Mouse (Mus musculus): ENCODE results near the gene S100a7a.

Gene S100a7a

DNA sequence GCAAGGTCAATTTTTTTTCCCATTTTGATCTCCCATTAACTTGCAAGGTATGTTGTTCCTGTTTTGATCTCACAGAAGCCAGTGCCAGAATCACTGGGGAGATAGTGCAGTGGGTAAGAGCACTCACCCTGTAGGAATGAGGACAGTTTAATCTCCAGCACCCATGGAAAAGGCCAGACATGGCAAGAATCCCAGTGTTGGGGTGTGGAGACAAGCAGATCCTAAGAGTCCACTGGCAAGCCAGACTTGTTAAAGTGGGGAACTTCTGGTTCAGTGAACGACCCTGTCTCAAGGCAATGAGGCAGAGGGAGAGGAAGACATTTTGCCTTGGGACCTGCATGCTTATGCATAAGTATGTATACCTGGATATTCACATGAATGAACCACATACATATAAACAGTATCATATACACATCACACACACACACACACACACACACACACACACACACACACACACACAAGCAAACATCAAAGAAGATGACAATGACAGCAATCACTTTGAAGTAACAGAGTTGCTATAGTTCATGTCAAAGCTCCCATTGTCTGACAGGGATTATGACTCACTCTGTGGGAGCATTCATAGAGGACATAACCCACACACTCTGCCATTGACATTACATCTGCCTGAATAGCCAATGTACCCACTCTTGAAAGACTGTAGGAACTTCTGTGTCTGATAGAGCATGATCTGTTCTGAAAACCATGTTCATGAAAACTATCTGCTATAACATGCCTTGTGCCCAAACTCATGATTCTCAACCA lies 15.1 kb upstream of the S100a7a start:
- Histone ChIP-seq H3K4me1 (replicated peaks; ENCODE audit: low read depth, low read length) (peaks cover 3% of the 10 kb centered on the region; the same call in 1 of the 2 replicates), H3K27me3 (ENCODE audit: insufficient read depth, low read length) (peaks cover 4% of the 10 kb centered on the region; the same call in 1 of the 2 replicates), H3K9me3 (ENCODE audit: low read length) (0 out of 2 replicates have a peak, but pooled peaks cover 4% of the 10 kb centered on the region), H3K4me3 (replicated peaks; ENCODE audit: low read length) (no peak overlapping the region), H3K36me3 (ENCODE audit: insufficient read depth, low read length) (no peaks in the 10 kb centered on the region)
- TF ChIP-seq POU5F1 (IDR thresholded peaks at IDR 0.05; ENCODE audit: borderline replicate concordance, low read length) (no peak), CTCF (conservative IDR thresholded peaks at IDR 0.05; ENCODE audit: low read length) (no peak), NANOG (IDR thresholded peaks at IDR 0.05; ENCODE audit: borderline replicate concordance, low read length) (no peak)

GRCm38 (mm10) chr3:90639511-90640154 lies 14.2 kb upstream of the S100a7a start:
- H3K4me3 ChIP-seq (replicated peaks; ENCODE audit: low read length), result no peak overlapping the region
- TF ChIP-seq CTCF (conservative IDR thresholded peaks at IDR 0.05; ENCODE audit: low read length) (peak; percentile 79), NANOG (IDR thresholded peaks at IDR 0.05; ENCODE audit: borderline replicate concordance, low read length) (no peak), POU5F1 (IDR thresholded peaks at IDR 0.05; ENCODE audit: borderline replicate concordance, low read length) (no peak)
- peaks cover 4% of the 10 kb centered on the region; the same call in 1 of the 2 replicates for H3K27me3 ChIP-seq (ENCODE audit: insufficient read depth, low read length)
- no peaks in the 10 kb centered on the region for H3K36me3 ChIP-seq (ENCODE audit: insufficient read depth, low read length)
- H3K9me3 ChIP-seq (ENCODE audit: low read length), result 0 out of 2 replicates have a peak, but pooled peaks cover 4% of the 10 kb centered on the region
- peaks cover 3% of the 10 kb centered on the region; the same call in 1 of the 2 replicates for H3K4me1 ChIP-seq (replicated peaks; ENCODE audit: low read depth, low read length)

- Histone ChIP-seq H3K36me3 (ENCODE audit: insufficient read depth, low read length) (no peaks in the 10 kb centered on the region), H3K4me1 (replicated peaks; ENCODE audit: low read depth, low read length) (peaks cover 3% of the 10 kb centered on the region; the same call in 1 of the 2 replicates), H3K4me3 (replicated peaks; ENCODE audit: low read length) (no peak overlapping the region), H3K9me3 (ENCODE audit: low read length) (0 out of 2 replicates have a peak, but pooled peaks cover 4% of the 10 kb centered on the region), H3K27me3 (ENCODE audit: insufficient read depth, low read length) (peaks cover 4% of the 10 kb centered on the region; the same call in 1 of the 2 replicates)
- TF ChIP-seq CTCF (conservative IDR thresholded peaks at IDR 0.05; ENCODE audit: low read length) (no peak), POU5F1 (IDR thresholded peaks at IDR 0.05; ENCODE audit: borderline replicate concordance, low read length) (no peak), NANOG (IDR thresholded peaks at IDR 0.05; ENCODE audit: borderline replicate concordance, low read length) (no peak)
Observed at GRCm38 (mm10) chr3:90640981-90641380, 12.8 kb upstream of the S100a7a start.

GRCm38 (mm10) chr3:90644220-90644619 lies 9.6 kb upstream of the S100a7a start:
- TF ChIP-seq POU5F1 (IDR thresholded peaks at IDR 0.05; ENCODE audit: borderline replicate concordance, low read length) (no peak), CTCF (conservative IDR thresholded peaks at IDR 0.05; ENCODE audit: low read length) (peak; percentile 53), NANOG (IDR thresholded peaks at IDR 0.05; ENCODE audit: borderline replicate concordance, low read length) (no peak)
- Histone ChIP-seq H3K9me3 (ENCODE audit: low read length) (0 out of 2 replicates have a peak, but pooled peaks cover 4% of the 10 kb centered on the region), H3K27me3 (ENCODE audit: insufficient read depth, low read length) (no peaks in the 10 kb centered on the region), H3K4me3 (replicated peaks; ENCODE audit: low read length) (no peak overlapping the region), H3K36me3 (ENCODE audit: insufficient read depth, low read length) (no peaks in the 10 kb centered on the region), H3K4me1 (replicated peaks; ENCODE audit: low read depth, low read length) (peaks cover 3% of the 10 kb centered on the region; the same call in 1 of the 2 replicates)

DNA sequence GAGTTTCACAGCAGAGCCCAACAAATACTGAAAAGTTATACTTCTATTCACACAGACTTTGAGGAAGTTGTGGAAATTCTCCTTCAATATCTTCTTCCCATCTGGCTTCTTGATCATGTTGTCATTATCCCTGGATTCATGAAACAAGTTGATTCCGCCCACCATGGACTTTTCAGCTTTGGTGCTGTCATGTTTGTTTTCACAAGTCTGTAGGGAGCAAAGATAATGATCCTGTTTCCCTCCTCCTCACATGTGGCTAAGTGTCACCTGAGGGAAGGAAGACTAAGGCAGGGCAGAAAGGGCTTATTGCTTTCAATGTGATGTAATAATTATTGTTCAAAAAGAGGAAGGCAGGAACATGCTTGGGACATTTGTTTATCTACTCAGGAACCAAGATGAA lies 6.5 kb upstream of the S100a7a start:
- no peak overlapping the region for H3K4me3 ChIP-seq (replicated peaks; ENCODE audit: low read length)
- H3K36me3 ChIP-seq (ENCODE audit: insufficient read depth, low read length), result no peaks in the 10 kb centered on the region
- 0 out of 2 replicates have a peak, but pooled peaks cover 3% of the 10 kb centered on the region for H3K27me3 ChIP-seq (ENCODE audit: insufficient read depth, low read length)
- TF ChIP-seq NANOG (IDR thresholded peaks at IDR 0.05; ENCODE audit: borderline replicate concordance, low read length), result no peak
- no peak for TF ChIP-seq POU5F1 (IDR thresholded peaks at IDR 0.05; ENCODE audit: borderline replicate concordance, low read length)
- TF ChIP-seq CTCF (conservative IDR thresholded peaks at IDR 0.05; ENCODE audit: low read length), result no peak
- H3K4me1 ChIP-seq (replicated peaks; ENCODE audit: low read depth, low read length), result peaks cover 3% of the 10 kb centered on the region; the same call in 1 of the 2 replicates
- 0 out of 2 replicates have a peak, but pooled peaks cover 4% of the 10 kb centered on the region for H3K9me3 ChIP-seq (ENCODE audit: low read length)

DNA sequence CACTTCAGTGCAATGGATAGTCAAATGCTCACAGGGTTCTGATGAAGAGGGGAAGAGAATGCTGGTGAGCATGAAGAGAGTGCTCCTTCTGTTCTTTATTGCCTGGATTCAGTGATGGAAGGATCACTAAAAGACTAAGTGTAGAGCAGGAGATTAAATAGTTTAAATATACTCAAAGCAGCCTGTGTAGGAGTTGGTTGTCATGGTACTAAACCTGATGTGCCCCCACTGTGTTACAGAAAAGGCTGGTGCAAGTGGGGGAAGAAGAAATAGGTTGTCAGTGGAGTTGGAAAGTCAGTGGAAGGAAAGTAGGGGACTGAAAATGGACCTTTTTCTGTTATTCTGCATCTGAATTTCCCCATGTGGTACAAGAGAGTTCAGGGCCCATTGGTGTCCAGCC lies 4.8 kb upstream of the S100a7a start:
- no peaks in the 10 kb centered on the region for H3K36me3 ChIP-seq (ENCODE audit: insufficient read depth, low read length)
- H3K4me3 ChIP-seq (replicated peaks; ENCODE audit: low read length), result no peak overlapping the region
- H3K27me3 ChIP-seq (ENCODE audit: insufficient read depth, low read length), result 0 out of 2 replicates have a peak, but pooled peaks cover 3% of the 10 kb centered on the region
- no peaks in the 10 kb centered on the region for H3K4me1 ChIP-seq (replicated peaks; ENCODE audit: low read depth, low read length)
- no peaks in the 10 kb centered on the region for H3K9me3 ChIP-seq (ENCODE audit: low read length)
- TF ChIP-seq NANOG (IDR thresholded peaks at IDR 0.05; ENCODE audit: borderline replicate concordance, low read length) (no peak), CTCF (conservative IDR thresholded peaks at IDR 0.05; ENCODE audit: low read length) (no peak), POU5F1 (IDR thresholded peaks at IDR 0.05; ENCODE audit: borderline replicate concordance, low read length) (no peak)

- Histone ChIP-seq H3K27me3 (ENCODE audit: insufficient read depth, low read length) (0 out of 2 replicates have a peak, but pooled peaks cover 3% of the 10 kb centered on the region), H3K36me3 (ENCODE audit: insufficient read depth, low read length) (no peaks in the 10 kb centered on the region), H3K4me3 (replicated peaks; ENCODE audit: low read length) (no peak overlapping the region), H3K9me3 (ENCODE audit: low read length) (no peaks in the 10 kb centered on the region), H3K4me1 (replicated peaks; ENCODE audit: low read depth, low read length) (no peaks in the 10 kb centered on the region)
- TF ChIP-seq POU5F1 (IDR thresholded peaks at IDR 0.05; ENCODE audit: borderline replicate concordance, low read length) (no peak), NANOG (IDR thresholded peaks at IDR 0.05; ENCODE audit: borderline replicate concordance, low read length) (no peak), CTCF (conservative IDR thresholded peaks at IDR 0.05; ENCODE audit: low read length) (no peak)
Observed at GRCm38 (mm10) chr3:90649832-90650231, 4.0 kb upstream of the S100a7a start.

GRCm38 (mm10) chr3:90652878-90653508 lies 824 bp upstream of the S100a7a start:
- Histone ChIP-seq H3K27me3 (ENCODE audit: insufficient read depth, low read length) (peaks cover 8% of the 10 kb centered on the region; the same call in 1 of the 2 replicates), H3K4me3 (replicated peaks; ENCODE audit: low read length) (no peak overlapping the region), H3K9me3 (ENCODE audit: low read length) (no peaks in the 10 kb centered on the region), H3K4me1 (replicated peaks; ENCODE audit: low read depth, low read length) (no peaks in the 10 kb centered on the region), H3K36me3 (ENCODE audit: insufficient read depth, low read length) (no peaks in the 10 kb centered on the region)
- TF ChIP-seq POU5F1 (IDR thresholded peaks at IDR 0.05; ENCODE audit: borderline replicate concordance, low read length), result no peak
- TF ChIP-seq NANOG (IDR thresholded peaks at IDR 0.05; ENCODE audit: borderline replicate concordance, low read length), result no peak
- TF ChIP-seq CTCF (conservative IDR thresholded peaks at IDR 0.05; ENCODE audit: low read length), result peak; percentile 63
